Mouse (Mus musculus): ENCODE results near the gene Gucy2d. TPM values are rescaled to one million over a fixed set of nuclear protein-coding genes. Genes with fewer than 3 reads are reported as not detected.

The Gucy2d gene
- polyA plus RNA-seq, 1 experiment from 2014 or later, result not detected

DNA sequence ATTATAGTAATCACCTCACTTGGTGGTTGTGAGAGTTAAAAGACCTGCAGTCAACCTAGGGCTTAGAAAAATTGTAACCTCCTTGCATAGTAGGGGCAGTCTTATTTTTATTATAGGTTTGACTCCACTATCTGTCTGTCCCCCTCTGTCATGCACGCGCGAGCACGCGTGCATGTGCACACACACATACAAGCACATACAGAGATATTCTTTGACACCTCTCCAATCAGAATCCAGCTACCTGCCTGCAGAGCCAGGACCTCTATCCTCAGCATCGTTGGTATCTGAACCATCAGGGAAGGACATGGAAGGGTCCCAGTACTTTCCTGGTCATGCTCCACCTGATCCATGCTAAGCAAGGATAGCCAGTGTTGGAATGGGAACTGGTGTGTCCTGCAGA lies 50.7 kb downstream of the Gucy2d start:
- H3K36me3 ChIP-seq (ENCODE audit: control insufficient read depth, insufficient read depth, low read length), result no peaks in the 10 kb centered on the region
- peaks cover 12% of the 10 kb centered on the region; the same call in 1 of the 2 replicates for H3K27me3 ChIP-seq (ENCODE audit: control insufficient read depth, insufficient read depth, low read length)
- DNase-seq (ENCODE audit: low spot score, missing footprints), result no peak
- no peak overlapping the region for H3K9ac ChIP-seq (ENCODE audit: low read length)
- H3K4me1 ChIP-seq (ENCODE audit: control insufficient read depth, insufficient read depth, low read length), result peaks cover 3% of the 10 kb centered on the region
- no peak for ATAC-seq (ENCODE audit: low FRiP score)
- H3K9me3 ChIP-seq (ENCODE audit: control insufficient read depth, low read length), result no peaks in the 10 kb centered on the region
- no peak overlapping the region for H3K4me3 ChIP-seq (ENCODE audit: low read depth, low read length)
- no peak overlapping the region for H3K4me2 ChIP-seq
- no peak overlapping the region for H3K27ac ChIP-seq (ENCODE audit: low read depth, low read length)
- WGBS, result 91% methylated on average over 6 of the region's 6 CpGs

DNA sequence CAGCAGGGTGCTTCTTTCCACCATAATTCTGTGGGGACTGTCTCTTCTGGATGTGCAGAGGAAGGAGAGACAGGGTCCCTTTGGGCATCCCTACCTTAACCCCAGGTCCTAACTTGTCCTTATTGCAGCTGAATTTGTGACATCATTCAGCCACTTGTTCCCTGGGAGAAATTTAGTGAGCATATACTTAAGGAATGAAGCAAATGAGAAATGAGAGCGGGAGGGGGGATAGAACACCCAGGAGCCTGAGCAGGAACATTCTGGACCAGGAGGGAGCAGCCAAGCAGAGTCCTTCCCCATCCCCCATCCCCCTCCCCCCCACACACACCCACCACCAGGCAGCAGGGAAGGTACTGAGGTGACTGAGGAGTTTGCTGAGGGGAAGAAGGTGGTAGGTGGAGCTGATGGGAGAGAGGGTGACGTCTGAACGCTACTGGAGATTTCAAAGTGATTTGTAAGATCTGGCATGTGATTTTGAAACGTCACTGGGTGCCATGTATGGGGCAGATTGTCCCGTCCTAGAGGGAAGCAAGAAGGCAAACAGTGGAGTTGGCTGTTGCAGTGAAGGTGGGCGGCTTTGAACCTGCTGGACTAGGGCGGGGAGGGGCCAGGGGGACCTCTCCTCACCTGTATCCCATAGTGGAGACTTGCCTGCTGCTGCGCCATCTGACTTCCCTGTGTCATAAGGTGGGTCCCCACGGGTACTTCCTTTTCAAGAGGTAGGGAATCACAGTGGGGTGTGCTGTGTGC lies 51.4 kb downstream of the Gucy2d start:
- H3K36me3 ChIP-seq (ENCODE audit: control insufficient read depth, insufficient read depth, low read length), result no peaks in the 10 kb centered on the region
- 70% methylated on average over 9 of the region's 9 CpGs for WGBS
- no peak for ATAC-seq (ENCODE audit: low FRiP score)
- H3K27me3 ChIP-seq (ENCODE audit: control insufficient read depth, insufficient read depth, low read length), result peaks cover 12% of the 10 kb centered on the region; the same call in 1 of the 2 replicates
- H3K9ac ChIP-seq (ENCODE audit: low read length), result no peak overlapping the region
- H3K27ac ChIP-seq (ENCODE audit: low read depth, low read length), result no peak overlapping the region
- H3K4me1 ChIP-seq (ENCODE audit: control insufficient read depth, insufficient read depth, low read length), result peaks cover 3% of the 10 kb centered on the region
- H3K4me2 ChIP-seq, result no peak overlapping the region
- H3K9me3 ChIP-seq (ENCODE audit: control insufficient read depth, low read length), result no peaks in the 10 kb centered on the region
- no peak for DNase-seq (ENCODE audit: low spot score, missing footprints)
- H3K4me3 ChIP-seq (ENCODE audit: low read depth, low read length), result no peak overlapping the region

DNA sequence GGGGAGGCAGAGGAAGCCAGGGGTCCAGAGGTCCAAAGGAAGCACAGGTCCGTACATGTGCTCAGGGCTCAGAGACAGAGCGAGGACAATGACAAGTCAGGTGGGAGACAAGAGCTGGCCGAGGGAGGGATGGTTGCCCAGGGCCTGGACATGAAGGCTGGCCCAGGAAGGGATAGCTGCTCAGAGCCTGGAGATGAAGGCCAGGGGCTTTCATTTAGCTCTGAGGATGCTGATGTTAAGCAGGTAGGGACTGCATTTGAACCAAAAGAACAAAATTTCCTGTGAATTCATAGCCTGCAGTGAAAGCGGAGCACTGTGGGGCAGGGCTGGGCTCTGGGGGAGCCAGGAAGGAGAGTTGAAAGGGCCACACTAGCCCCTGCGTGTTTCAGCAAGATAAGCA lies 52.1 kb downstream of the Gucy2d start:
- H3K27ac ChIP-seq (ENCODE audit: low read depth, low read length), result no peak overlapping the region
- H3K36me3 ChIP-seq (ENCODE audit: control insufficient read depth, insufficient read depth, low read length), result no peaks in the 10 kb centered on the region
- H3K4me2 ChIP-seq, result no peak overlapping the region
- no peak overlapping the region for H3K9ac ChIP-seq (ENCODE audit: low read length)
- H3K4me1 ChIP-seq (ENCODE audit: control insufficient read depth, insufficient read depth, low read length), result peaks cover 3% of the 10 kb centered on the region
- no peak for ATAC-seq (ENCODE audit: low FRiP score)
- 84% methylated on average over 5 of the region's 5 CpGs for WGBS
- H3K27me3 ChIP-seq (ENCODE audit: control insufficient read depth, insufficient read depth, low read length), result peaks cover 12% of the 10 kb centered on the region; the same call in 1 of the 2 replicates
- H3K4me3 ChIP-seq (ENCODE audit: low read depth, low read length), result no peak overlapping the region
- no peak for DNase-seq (ENCODE audit: low spot score, missing footprints)
- H3K9me3 ChIP-seq (ENCODE audit: control insufficient read depth, low read length), result no peaks in the 10 kb centered on the region

DNA sequence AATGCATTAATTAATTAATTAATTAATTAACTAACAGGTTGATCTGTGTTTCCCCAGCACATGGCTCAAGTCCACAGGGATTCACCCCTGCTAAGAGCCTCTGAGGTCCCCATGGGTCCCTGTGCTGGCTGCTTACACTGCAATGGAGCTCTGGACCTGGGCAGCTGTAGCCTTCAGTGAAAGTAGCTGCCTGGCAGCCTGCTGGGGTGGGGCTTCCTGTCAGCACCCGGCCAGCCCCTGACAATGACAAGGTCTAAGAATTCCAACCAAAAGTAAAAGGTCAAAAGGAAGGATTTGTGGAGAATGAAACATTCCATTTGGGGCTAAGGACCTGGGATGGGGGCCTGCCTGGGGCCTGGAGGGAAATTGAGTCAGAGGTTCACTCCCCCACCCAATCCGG lies 53.1 kb downstream of the Gucy2d start:
- ATAC-seq (ENCODE audit: low FRiP score) (no peak), DNase-seq (ENCODE audit: low spot score, missing footprints) (no peak)
- WGBS, result 62% methylated on average over 2 of the region's 2 CpGs
- Histone ChIP-seq H3K9ac (ENCODE audit: low read length) (no peak overlapping the region), H3K4me2 (no peak overlapping the region), H3K27me3 (ENCODE audit: control insufficient read depth, insufficient read depth, low read length) (peaks cover 12% of the 10 kb centered on the region; the same call in 1 of the 2 replicates), H3K4me1 (ENCODE audit: control insufficient read depth, insufficient read depth, low read length) (peaks cover 3% of the 10 kb centered on the region), H3K9me3 (ENCODE audit: control insufficient read depth, low read length) (no peaks in the 10 kb centered on the region), H3K27ac (ENCODE audit: low read depth, low read length) (no peak overlapping the region), H3K36me3 (ENCODE audit: control insufficient read depth, insufficient read depth, low read length) (no peaks in the 10 kb centered on the region), H3K4me3 (ENCODE audit: low read depth, low read length) (no peak overlapping the region)

DNA sequence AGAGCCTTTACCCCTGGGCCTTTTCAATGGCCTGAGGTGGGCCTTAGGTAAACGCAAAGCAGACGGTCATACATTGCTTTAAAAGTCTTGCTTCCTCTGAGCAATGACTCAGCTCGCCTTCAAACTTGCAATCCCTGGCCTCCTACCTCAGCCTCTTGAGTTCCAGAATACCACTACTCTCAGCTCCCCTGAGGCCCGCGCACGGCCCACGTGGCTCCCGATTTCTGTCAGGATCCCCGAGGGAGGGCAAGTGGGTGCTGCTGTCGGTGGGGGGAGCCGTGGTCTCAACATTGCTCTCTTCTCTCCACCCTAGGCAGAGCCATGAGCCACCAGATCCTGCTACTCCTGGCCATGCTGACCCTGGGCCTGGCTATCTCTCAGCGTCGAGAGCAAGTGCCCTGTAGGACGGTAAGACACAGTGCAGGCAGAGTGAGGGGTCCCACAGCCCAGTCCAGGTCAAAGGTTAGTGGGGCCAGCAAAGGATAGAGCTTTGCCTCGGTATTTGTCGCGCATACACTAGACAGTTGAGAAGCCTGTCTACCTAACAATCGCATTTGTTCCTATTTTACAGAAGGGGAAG lies 53.8 kb downstream of the Gucy2d start:
- Histone ChIP-seq H3K9ac (ENCODE audit: low read length) (no peak overlapping the region), H3K36me3 (ENCODE audit: control insufficient read depth, insufficient read depth, low read length) (no peaks in the 10 kb centered on the region), H3K4me2 (no peak overlapping the region), H3K27me3 (ENCODE audit: control insufficient read depth, insufficient read depth, low read length) (peaks cover 9% of the 10 kb centered on the region; the same call in 1 of the 2 replicates), H3K4me3 (ENCODE audit: low read depth, low read length) (no peak overlapping the region), H3K4me1 (ENCODE audit: control insufficient read depth, insufficient read depth, low read length) (peaks cover 3% of the 10 kb centered on the region), H3K27ac (ENCODE audit: low read depth, low read length) (no peak overlapping the region), H3K9me3 (ENCODE audit: control insufficient read depth, low read length) (no peaks in the 10 kb centered on the region)
- 77% methylated on average over 18 of the region's 18 CpGs for WGBS
- no peak for DNase-seq (ENCODE audit: low spot score, missing footprints)
- ATAC-seq (ENCODE audit: low FRiP score), result no peak

DNA sequence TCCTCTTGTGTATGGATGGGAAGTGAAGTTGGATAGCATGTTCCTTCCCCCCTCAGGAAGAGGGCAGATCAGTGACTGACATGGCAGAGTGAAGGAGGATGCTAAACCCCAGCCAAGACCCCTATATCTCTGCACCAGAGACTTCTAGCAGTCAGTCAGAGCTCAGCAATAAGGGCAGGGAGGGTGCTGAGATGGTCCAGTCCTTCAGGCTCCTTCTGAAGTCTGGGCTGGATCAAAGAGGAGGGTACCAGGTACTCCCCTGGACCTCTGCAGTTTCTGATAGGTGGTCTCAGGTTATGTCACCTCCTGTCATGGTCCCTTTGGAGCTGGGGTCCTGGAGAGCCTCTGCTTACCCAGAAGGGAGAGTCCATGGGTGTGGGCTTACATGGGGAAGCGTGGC lies 55.4 kb downstream of the Gucy2d start:
- ATAC-seq (ENCODE audit: low FRiP score), result no peak
- H3K4me1 ChIP-seq (ENCODE audit: control insufficient read depth, insufficient read depth, low read length), result no peaks in the 10 kb centered on the region
- no peaks in the 10 kb centered on the region for H3K9me3 ChIP-seq (ENCODE audit: control insufficient read depth, low read length)
- no peak overlapping the region for H3K4me2 ChIP-seq
- no peak for DNase-seq (ENCODE audit: low spot score, missing footprints)
- H3K27me3 ChIP-seq (ENCODE audit: control insufficient read depth, insufficient read depth, low read length), result peaks cover 1% of the 10 kb centered on the region; the same call in 1 of the 2 replicates
- no peak overlapping the region for H3K9ac ChIP-seq (ENCODE audit: low read length)
- H3K36me3 ChIP-seq (ENCODE audit: control insufficient read depth, insufficient read depth, low read length), result no peaks in the 10 kb centered on the region
- no peak overlapping the region for H3K4me3 ChIP-seq (ENCODE audit: low read depth, low read length)
- no peak overlapping the region for H3K27ac ChIP-seq (ENCODE audit: low read depth, low read length)
- 65% methylated on average over 1 of the region's 1 CpGs for WGBS

DNA sequence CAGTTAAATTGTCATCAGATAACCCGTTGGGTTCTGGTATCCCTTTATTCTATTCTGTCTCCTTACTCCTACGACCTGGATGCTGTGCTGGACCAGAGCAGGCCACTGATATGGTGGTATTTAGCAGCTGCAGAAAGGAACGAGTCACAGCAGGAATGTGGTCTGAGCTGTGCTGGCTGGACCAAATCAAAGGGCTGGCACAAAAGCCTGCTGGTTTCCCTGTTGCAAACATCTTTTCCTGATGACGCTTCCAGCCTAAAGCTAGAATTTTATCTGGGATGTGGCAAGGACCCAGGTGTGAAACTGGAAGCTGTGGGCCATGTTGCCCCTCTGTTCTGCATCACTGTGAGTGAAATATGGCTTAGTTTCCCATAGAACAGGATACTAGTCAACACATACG lies 57.2 kb downstream of the Gucy2d start:
- no peak overlapping the region for H3K9ac ChIP-seq (ENCODE audit: low read length)
- no peaks in the 10 kb centered on the region for H3K27me3 ChIP-seq (ENCODE audit: control insufficient read depth, insufficient read depth, low read length)
- H3K4me2 ChIP-seq, result no peak overlapping the region
- ATAC-seq (ENCODE audit: low FRiP score) (no peak), DNase-seq (ENCODE audit: low spot score, missing footprints) (no peak)
- H3K36me3 ChIP-seq (ENCODE audit: control insufficient read depth, insufficient read depth, low read length), result no peaks in the 10 kb centered on the region
- 57% methylated on average over 5 of the region's 5 CpGs for WGBS
- H3K4me3 ChIP-seq (ENCODE audit: low read depth, low read length), result no peak overlapping the region
- H3K4me1 ChIP-seq (ENCODE audit: control insufficient read depth, insufficient read depth, low read length), result no peaks in the 10 kb centered on the region
- H3K9me3 ChIP-seq (ENCODE audit: control insufficient read depth, low read length), result no peaks in the 10 kb centered on the region
- no peak overlapping the region for H3K27ac ChIP-seq (ENCODE audit: low read depth, low read length)

DNA sequence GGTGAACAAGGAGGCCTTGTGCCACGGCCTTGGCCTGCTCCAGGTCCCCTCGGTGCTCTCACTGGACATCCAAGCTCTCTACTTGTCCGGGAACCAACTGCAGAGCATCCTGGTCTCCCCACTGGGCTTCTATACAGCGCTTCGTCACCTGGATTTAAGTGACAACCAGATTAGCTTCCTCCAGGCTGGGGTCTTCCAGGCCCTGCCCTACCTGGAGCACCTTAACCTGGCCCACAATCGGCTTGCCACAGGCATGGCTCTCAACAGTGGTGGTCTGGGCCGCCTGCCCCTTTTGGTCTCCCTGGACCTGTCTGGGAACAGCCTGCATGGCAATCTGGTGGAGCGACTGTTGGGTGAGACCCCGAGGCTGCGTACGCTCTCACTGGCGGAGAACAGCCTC lies 57.9 kb downstream of the Gucy2d start:
- H3K4me3 ChIP-seq (ENCODE audit: low read depth, low read length), result no peak overlapping the region
- H3K9ac ChIP-seq (ENCODE audit: low read length), result no peak overlapping the region
- 91% methylated on average over 12 of the region's 12 CpGs for WGBS
- H3K27ac ChIP-seq (ENCODE audit: low read depth, low read length), result no peak overlapping the region
- H3K27me3 ChIP-seq (ENCODE audit: control insufficient read depth, insufficient read depth, low read length), result no peaks in the 10 kb centered on the region
- DNase-seq (ENCODE audit: low spot score, missing footprints), result no peak
- H3K36me3 ChIP-seq (ENCODE audit: control insufficient read depth, insufficient read depth, low read length), result no peaks in the 10 kb centered on the region
- H3K4me1 ChIP-seq (ENCODE audit: control insufficient read depth, insufficient read depth, low read length), result no peaks in the 10 kb centered on the region
- no peak for ATAC-seq (ENCODE audit: low FRiP score)
- no peaks in the 10 kb centered on the region for H3K9me3 ChIP-seq (ENCODE audit: control insufficient read depth, low read length)
- H3K4me2 ChIP-seq, result no peak overlapping the region

DNA sequence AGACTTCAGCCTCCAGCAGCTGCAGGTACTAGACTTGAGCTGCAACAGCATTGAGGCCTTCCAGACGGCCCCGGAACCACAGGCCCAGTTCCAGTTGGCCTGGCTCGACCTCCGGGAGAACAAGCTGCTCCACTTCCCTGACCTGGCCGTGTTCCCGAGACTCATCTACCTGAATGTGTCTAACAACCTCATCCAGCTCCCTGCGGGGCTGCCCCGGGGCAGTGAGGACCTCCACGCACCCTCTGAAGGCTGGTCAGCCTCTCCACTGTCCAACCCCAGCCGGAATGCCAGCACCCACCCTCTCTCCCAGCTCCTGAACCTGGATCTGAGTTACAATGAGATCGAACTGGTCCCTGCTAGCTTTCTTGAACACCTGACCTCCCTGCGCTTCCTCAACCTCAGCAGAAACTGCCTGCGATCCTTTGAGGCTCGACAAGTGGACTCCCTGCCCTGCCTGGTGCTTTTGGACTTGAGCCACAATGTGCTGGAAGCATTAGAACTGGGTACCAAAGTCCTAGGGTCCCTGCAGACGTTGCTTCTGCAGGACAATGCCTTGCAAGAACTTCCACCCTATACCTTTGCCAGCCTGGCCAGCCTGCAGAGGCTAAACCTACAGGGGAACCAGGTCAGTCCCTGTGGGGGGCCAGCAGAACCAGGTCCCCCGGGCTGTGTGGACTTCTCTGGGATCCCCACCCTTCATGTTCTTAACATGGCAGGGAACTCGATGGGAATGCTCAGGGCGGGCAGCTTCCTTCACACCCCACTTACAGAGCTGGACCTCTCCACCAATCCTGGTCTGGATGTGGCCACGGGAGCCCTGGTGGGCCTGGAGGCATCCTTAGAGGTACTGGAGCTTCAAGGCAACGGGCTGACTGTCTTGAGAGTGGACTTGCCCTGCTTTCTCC lies 58.7 kb downstream of the Gucy2d start:
- Histone ChIP-seq H3K9ac (ENCODE audit: low read length) (no peak overlapping the region), H3K27ac (ENCODE audit: low read depth, low read length) (no peak overlapping the region)
- no peak for ATAC-seq (ENCODE audit: low FRiP score)

More for the DNA sequence above, 58.7 kb downstream of the Gucy2d start:
- no peak overlapping the region for H3K4me3 ChIP-seq (ENCODE audit: low read depth, low read length)
- 86% methylated on average over 20 of the region's 20 CpGs for WGBS
- H3K27me3 ChIP-seq (ENCODE audit: control insufficient read depth, insufficient read depth, low read length), result no peaks in the 10 kb centered on the region
- H3K9me3 ChIP-seq (ENCODE audit: control insufficient read depth, low read length), result no peaks in the 10 kb centered on the region
- no peak overlapping the region for H3K4me2 ChIP-seq
- H3K4me1 ChIP-seq (ENCODE audit: control insufficient read depth, insufficient read depth, low read length), result peaks cover under 1% of the 10 kb centered on the region; the same call in 1 of the 2 replicates
- no peaks in the 10 kb centered on the region for H3K36me3 ChIP-seq (ENCODE audit: control insufficient read depth, insufficient read depth, low read length)
- no peak for DNase-seq (ENCODE audit: low spot score, missing footprints)

Measured in midbrain, embryonic 11.5 days (tissue).